Mouse (Mus musculus) urinary bladder, adult 2 months (tissue): ENCODE results near the gene Ccdc117. TPM values are rescaled to one million over a fixed set of nuclear protein-coding genes. Genes with fewer than 3 reads are reported as not detected.
"Not testable (repeated sequence)": the region's sequence is repeated elsewhere in the genome, so short reads cannot be mapped to it uniquely, and the experiment has no call there.

ENCODE experiments used
- DNase-seq: peaks from one replicate; pipeline ENCODE4 v3.0.0; 2022; ENCODE audit warnings: low spot score
- polyA plus RNA-seq: library from polyadenylated mRNA; depleted of rRNA; stranded (reverse); fragments of >200 nt; gene quantifications from 2 replicates; pipeline ENCODE4 v1.2.3, GENCODE M21; 2012

Gene Ccdc117
- polyA plus RNA-seq, 1 experiment, result 13.5 TPM

GRCm38 (mm10) chr11:5509215-5510098, 32.5 kb downstream of the Ccdc117 start:
- no peak for DNase-seq

GRCm38 (mm10) chr11:5505856-5506575, 36.0 kb downstream of the Ccdc117 start:
- DNase-seq, result no peak

- no peak for DNase-seq
Observed at GRCm38 (mm10) chr11:5502351-5503051, 39.5 kb downstream of the Ccdc117 start.

- no peak for DNase-seq
Observed at GRCm38 (mm10) chr11:5500903-5501741, 40.9 kb downstream of the Ccdc117 start.

GRCm38 (mm10) chr11:5499961-5500644, 41.9 kb downstream of the Ccdc117 start:
- DNase-seq, result no peak

- DNase-seq, result no peak
Observed at GRCm38 (mm10) chr11:5498931-5499661, 42.9 kb downstream of the Ccdc117 start.

- DNase-seq, result no peak
Observed at GRCm38 (mm10) chr11:5498422-5498821, 43.6 kb downstream of the Ccdc117 start.

- no peak for DNase-seq
Observed at GRCm38 (mm10) chr11:5496559-5497248, 45.3 kb downstream of the Ccdc117 start.

- no peak for DNase-seq
Observed at GRCm38 (mm10) chr11:5495906-5496305, 46.1 kb downstream of the Ccdc117 start.

GRCm38 (mm10) chr11:5495286-5495832, 46.6 kb downstream of the Ccdc117 start:
- DNase-seq, result no peak

GRCm38 (mm10) chr11:5493869-5494268, 48.1 kb downstream of the Ccdc117 start:
- no peak for DNase-seq

GRCm38 (mm10) chr11:5491912-5492311, 50.1 kb downstream of the Ccdc117 start:
- DNase-seq, result no peak

GRCm38 (mm10) chr11:5490989-5491656, 50.9 kb downstream of the Ccdc117 start:
- DNase-seq, result no peak

- not testable (repeated sequence) for DNase-seq
Observed at GRCm38 (mm10) chr11:5489433-5489832, 52.6 kb downstream of the Ccdc117 start.

- DNase-seq, result peak; percentile 59
Observed at GRCm38 (mm10) chr11:5485193-5486011, 56.6 kb downstream of the Ccdc117 start.

GRCm38 (mm10) chr11:5482581-5482980, 59.4 kb downstream of the Ccdc117 start:
- no peak for DNase-seq
